Mouse (Mus musculus): Measurements from ENCODE around the gene Hydin. TPM values are rescaled to one million over a fixed set of nuclear protein-coding genes. Genes with fewer than 3 reads are reported as not detected.
"Not testable (repeated sequence)": the region's sequence is repeated elsewhere in the genome, so short reads cannot be mapped to it uniquely, and the experiment has no call there.

Gene Hydin
- 0.01 and 0.07 TPM in 2 replicates for polyA plus RNA-seq (2012; rRNA removed)

DNA sequence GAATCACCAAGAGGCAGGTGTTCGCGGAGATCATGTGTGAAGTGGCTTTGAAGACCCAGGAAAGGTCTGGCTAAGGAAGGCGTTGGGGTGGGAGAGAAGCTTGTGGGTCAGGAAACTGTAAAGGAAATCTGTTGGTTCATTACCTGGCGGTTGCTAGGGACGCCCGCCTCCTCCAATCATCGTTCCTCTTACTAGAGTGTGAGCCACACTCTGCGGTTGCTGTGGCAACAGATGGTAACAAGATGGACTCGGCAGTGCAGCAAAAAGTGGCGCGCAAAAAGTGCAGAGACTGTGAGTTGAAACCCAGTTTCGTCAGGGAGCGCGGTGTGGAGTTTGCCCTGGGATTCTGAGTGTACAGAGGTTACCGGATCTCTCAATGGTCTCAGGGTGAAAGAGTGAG, at the start of gene Hydin:
Gene Hydin (plus strand): TSS at position 237 of the 400 bp plus-strand sequence.
- no peak for DNase-seq (ENCODE audit: low spot score)

DNA sequence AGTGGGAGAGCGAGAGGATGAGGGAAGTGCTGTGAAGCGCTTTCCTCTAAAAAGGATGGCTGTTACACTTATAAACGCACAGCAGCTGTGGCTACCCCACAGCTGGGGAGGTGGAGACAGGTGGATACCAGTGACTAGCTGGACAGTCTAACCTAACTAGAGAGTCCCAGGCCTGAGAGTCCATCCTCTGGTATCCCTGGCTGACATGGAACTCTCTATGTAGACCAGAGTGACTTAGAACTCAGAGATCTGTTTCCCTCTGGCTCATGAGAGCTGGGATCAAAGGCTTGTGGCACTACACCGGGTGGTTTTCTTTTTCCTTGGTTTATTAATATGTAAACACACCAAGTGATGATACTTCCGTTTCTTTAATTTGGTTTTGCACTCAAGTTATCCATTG, 49.6 kb upstream of the Hydin start:
- DNase-seq (ENCODE audit: low spot score) = no peak

DNA sequence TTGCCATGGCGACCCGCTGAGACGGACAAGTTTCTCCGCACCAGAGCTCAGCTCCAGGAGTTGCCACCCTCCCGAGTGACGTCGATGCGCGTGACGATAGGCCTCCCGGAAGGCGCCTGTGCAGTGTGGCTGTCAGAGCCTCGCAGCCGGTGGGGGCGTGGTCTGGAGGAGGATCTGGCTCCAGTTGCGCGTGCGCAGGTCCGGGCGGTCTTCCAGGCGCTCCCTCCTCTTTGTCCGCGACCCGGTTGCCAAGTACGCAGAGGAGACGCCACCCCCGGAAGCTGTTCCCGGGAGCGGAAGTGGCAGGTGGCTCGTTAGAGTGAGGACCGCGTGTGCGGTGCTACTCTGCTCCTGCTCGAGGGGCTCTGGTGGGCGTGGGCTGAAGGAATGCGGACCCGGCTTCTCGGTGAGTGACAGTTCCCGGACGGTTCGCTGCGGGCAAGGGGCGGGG, 49.1 kb upstream of the Hydin start:
- peak; percentile 96 for DNase-seq (ENCODE audit: low spot score)

DNA sequence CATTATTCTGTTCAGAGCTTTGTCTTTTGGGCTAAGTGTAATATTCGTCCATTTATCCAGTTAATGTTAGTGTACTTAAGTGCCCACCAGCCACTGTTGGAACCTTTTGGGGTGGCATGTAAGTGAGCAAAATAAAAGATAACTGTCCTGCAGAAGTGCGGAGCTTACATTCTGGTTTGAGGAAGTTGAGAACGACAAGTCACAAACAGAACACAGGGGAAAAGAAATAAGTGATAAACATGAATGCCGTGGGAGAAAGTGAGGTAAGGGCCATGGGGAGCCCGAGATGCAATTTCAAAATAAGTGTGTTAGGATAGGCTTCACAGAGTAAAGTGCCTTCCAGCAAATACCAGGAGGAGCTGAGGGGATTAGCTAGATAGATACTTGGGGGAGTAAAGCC, 48.3 kb upstream of the Hydin start:
- no peak for DNase-seq (ENCODE audit: low spot score)

DNA sequence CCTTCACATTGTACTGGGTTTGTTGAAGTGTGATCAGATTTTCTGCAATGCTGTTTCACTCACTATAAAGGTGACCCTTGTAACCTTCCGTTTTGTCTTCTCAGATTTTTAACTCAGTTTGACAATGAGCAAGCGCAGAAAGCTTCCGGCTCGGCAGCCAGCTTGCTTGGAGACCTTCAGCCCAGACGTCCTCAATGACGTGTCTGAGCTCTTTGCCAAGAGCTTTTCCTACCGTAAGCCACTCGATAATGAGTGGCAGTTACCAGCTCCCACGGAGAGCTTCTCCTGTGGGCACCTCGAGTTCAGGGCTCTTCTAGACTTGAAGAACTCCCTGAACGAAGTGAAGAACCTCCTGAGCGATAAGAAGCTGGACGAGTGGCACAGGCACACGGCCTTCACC, 45.8 kb upstream of the Hydin start:
- DNase-seq (ENCODE audit: low spot score) = no peak

DNA sequence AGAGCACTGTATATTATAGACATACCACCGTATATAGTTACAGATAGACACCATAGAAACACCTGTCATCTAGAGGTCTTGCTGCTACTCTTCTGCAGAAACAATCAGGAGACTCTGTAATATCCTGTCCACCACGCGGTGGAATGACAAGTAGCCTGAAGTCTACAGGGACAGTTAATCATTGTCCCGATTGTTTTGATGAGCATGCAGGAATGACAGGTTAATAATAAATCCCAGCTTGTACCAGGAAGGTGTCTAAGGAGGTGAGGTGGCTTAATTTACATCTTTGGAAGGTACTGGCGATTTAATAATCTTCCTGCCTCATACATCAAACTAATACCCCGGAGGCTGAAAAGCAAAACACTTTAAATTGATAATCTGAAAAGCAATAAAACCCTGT, 36.0 kb upstream of the Hydin start:
- DNase-seq (ENCODE audit: low spot score) = no peak

DNA sequence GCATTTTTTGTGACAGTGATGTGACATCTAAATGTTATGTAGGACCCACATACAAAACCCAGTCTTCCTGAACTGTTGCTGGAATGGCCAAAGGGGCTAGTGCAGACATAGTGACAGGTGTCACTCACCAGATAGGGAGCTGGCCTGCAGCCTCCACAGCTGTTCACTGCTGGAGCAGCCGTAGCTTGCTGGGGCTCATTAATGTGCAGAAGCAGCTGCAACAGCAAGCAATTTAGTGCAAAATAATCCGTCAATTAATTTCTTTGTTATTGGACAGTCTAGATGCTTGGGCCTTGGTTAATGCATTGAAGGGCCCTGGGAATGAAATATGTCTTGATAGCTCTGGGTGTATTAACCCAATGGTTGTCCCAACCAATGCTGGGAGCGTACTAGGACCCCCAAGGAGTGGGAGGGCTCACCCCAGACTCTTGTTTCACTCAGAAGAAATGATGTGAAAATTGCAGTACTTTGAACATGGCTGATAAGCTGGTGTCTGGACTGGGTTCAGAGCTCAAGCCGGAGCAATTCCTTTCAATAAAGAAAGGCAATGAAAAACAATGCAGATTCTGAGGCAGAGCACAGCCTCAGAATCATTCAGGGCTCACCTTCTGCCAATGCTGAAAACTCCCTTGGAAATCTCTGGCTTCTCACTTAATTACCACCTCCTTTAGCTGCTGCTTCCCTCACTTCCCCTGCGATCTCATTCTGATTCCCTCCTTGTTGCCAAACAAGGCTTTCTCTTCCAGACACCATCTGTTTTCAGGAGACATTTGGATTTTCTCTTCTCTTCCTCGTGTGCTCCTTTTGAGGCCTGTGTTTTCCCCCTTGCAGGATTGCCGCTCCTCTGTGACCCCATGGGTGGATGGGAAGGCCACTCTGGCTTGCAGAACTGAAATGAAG, 24.2 kb upstream of the Hydin start:
- no peak for DNase-seq (ENCODE audit: low spot score)

DNA sequence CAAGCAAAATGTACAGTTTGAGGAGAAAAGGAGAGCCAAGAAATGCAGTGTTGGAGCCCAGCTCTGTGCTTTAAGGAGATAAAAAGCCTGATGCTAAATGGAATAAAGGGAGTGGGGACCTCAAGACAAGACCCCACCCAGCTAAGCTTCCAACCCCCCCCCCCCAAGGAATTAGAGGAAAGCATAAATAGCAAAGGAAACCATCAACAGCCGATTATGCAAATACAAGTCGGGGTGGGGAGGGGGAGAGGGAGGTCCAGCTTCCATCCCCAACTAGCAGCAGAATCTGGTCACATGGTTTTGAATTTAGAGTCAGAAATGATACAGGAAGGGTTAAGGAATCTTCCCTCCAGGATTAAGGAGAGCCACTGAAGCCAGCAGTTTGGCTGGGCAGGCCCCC, 22.2 kb upstream of the Hydin start:
- DNase-seq (ENCODE audit: low spot score) = no peak

DNA sequence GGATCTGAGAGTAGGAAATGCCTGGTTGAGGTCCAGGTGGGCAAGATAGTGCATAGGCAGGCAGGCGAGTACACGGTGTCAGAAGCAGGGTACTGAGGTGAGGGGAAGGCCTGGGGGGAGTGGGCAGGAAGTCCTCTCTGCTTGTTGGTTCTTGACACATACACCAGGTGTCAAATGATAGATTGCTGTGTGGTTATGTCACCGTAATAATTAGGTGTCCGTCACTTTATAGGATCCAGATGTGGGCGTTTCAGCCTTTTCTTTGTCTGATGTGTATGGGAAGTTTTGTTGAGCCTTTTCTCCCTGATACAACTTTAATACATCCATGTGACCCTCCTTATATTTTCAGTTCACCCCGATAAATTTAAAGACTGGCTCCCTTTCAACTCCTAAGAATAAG, 19.5 kb upstream of the Hydin start:
- no peak for DNase-seq (ENCODE audit: low spot score)

DNA sequence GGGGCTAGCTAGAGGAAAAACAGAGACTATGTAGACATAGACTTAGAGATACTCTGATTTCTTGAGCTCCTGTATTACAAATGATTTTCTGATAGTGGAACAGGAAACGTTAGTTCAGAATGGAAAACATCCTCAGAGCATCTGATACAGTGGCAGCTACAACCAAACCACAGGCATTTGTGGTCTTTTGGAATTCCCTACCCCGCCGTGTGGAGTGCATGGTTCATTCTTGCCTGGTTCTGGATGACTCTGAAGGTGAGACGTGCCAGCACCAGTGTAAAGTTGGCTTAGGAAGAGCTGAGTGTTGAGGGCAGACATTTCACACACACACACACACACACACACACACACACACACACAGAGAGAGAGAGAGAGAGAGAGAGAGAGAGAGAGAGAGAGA, 12.8 kb upstream of the Hydin start:
- DNase-seq (ENCODE audit: low spot score) = no peak

DNA sequence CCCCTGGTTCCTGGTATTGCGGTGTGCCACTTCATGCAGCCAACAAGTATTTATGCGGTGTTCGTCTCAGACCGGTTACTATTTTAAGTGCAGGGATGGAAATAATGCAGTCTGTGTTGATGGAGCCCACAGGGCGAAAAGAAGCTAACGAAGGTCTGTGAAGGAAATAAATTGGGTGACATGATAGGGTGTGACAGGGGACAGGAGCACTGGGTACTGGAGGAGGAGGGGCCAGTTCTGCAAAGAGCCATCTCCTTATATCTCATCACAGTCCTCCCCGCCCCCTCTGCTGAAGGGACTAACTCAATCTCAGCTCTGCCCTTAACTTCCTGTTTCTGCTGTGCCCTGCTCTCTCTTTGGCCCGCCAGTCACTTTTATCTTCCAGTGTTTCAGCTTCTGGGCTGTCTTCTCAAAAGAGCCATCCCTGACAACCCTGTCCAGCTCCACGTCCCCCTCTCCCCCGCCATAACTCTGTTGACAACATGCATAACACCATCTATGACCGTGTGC, 926 bp upstream of the Hydin start:
- DNase-seq (ENCODE audit: low spot score) = no peak

DNA sequence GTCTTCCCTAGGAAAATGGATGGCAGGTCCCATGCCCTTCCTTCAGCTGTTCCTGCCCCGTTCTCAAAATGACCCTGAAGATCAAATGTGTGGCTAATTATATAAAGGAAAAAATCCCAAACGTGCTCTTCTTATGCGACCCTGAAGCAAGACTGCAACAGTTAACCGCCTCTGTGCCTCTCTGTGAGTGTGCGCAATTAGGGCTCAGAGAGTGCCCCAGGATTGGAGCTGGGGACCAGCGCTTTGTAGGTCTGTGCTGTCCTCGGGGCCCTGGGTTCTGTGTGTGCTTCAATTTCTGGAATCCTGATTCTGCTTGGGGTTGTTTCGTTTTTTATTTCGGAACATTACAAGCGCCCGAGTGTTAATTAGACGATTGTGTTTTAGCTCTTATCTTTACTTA, 491 bp downstream of the Hydin start:
- DNase-seq (ENCODE audit: low spot score) = no peak

DNA sequence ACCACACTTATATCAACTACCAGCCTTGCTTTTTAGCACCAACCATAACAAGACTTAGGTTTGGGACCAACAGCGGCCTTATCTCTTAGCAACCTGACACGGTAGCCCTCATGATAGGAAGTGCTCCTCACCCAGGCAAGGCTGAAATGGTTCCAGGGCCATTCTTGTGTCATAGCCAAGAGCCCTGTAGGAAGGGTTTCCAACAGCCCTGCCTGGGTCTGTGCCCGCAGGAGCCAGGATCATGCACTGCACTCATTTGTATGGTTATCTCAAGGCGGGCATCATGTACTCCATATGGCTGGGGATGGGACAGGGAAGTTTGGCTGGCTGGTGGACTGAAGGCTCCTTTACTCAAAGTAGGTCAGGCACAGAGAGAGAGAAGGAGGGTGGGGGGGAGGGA, 3.9 kb downstream of the Hydin start:
- DNase-seq (ENCODE audit: low spot score) = no peak

DNA sequence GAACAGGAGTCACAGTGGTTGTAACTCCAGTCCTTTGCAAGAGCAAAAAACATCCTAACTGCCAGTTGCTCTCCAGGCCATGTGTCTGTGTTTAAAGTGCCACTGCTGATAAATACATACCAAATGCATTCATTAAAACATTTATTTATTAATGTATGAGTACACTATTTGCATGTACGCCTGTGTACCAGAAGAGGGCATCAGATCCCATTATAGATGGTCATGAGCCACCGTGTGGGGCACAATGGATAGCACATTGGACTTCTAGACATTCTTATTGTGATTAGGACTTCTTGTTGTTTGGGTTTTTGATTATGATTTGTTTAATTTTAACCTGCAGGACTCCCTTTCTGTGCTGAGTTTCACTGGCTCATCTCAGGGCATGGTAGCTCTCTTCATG, 6.6 kb downstream of the Hydin start:
- no peak for DNase-seq (ENCODE audit: low spot score)

DNA sequence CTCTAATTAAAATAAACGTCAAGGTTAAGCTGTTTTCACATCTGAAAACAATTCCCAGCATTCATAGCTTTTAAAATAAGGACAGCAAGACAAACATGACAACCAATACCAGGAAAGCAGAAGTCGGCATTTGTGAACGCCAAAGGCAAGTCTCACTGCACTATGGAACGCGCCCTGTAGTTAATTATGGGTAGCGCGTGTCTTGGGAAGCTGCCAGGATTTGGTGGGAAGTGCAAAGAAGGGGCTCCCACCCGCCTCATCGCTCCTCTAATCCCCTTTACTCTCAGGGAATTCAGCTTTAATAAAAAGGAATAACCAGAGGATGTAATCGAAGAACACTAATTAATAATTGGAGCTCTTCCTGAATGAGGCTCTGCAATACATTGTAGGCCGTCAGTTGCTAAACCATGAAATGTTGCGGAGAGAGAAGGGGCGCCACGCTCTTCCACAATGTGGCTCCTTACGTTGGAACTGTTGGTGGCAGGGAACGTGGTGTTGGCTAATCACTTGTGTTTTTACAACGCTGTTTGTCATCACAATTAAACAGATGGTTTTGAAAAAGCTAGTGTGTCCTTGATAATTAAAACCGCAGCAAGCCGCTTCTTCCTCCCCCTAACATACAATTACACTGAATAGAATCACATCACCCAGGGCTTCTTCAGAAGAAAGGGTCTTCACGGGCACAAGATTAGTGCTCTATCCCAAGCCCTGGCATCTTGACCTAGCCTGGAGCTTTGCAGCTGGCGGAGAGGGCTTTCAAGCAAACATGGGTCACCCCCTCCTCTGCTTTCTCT, 8.9 kb downstream of the Hydin start:
- no peak for DNase-seq (ENCODE audit: low spot score)

DNA sequence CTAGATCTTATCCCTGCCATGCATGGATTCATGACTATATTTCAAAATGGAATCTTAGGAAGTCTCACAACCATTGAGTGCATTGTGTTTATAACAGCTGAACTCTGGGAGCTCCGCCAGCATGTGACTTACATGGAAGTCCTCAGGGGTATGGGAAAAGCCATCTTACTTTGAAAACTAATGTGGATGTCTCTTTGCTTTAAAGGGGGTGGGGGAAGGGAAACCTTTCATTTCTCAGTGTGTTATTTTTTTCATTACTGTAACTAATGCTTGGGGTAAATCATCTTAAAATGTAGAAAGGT, 9.4 kb downstream of the Hydin start:
- DNase-seq (ENCODE audit: low spot score) = no peak

DNA sequence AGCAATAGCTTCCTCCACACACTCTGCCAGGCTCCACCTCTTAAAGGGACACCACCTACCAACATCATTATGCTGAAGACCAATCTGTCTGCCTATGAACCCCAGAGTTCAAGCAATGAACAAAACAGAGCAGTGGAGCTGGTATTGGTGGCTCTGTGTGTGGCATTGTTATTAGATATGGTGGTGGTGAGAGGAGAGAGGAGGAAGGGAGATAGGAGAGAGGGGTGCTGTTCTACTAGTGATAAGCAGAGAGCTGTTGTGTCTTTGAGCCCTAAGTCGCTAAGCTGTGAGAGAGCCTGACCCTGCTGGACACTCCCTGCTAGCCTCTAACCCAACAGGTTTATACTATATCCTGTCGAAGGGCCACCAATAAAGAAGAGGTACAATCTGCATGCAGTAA, 45.9 kb downstream of the Hydin start:
- DNase-seq (ENCODE audit: low spot score) = no peak

DNA sequence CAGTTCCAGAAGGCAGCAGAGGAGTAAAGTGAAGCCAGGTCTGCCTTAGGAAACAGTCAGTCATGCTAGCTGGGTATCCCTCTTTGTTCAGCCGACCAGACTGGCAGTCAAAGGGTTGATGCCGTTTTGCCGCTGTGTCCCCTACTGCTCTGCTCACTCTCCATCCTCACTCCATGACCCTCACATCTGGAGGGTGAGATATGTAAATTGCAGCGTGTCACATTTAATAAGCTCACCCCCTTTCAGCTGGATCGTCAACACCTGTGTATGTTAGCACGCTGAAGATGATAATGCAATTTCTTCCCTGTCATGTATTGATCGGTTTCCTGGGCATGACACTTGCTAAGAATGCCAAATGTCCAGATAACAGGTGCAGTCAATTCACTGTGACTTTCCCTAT, 49.0 kb downstream of the Hydin start:
- no peak for DNase-seq (ENCODE audit: low spot score)

DNA sequence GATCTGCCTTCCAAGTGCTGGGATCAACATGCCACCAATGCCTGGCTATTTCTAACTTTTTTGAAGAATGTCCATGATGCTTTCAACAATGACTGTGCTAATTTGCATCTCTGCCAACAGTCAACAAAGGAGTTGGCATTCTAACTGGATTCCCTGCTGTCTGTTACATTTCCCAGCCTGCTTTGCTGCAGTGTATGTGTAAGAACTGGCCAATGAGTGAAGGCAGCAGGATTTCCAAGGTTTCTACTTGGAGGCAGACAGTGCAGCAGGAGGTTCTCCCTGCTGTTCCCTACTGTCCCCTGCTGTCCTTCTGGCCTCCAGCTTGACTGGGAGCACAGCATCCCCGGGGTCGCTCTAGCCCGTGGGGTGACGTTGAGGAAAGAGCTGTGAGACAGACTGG, 52.8 kb downstream of the Hydin start:
- no peak for DNase-seq (ENCODE audit: low spot score)

DNA sequence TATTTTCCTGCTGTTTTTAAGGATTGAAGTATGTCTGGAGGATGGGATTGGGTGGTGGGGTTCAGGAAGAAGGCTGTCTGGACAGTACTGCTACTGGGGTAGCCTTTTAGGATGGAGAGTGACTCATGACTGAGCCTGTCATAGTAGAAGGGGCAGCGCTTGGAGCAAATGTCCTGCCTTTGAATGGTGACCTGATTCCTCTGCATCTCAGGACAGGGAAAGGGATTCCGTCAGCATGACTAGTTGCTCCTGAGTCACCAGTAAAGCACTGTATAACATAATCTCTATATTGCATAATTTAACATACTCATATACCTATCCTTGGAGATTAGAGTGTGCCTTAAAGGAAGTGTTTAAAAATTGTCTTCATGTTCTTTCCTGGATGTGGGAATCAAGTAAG, 54.7 kb downstream of the Hydin start:
- DNase-seq (ENCODE audit: low spot score) = no peak

DNA sequence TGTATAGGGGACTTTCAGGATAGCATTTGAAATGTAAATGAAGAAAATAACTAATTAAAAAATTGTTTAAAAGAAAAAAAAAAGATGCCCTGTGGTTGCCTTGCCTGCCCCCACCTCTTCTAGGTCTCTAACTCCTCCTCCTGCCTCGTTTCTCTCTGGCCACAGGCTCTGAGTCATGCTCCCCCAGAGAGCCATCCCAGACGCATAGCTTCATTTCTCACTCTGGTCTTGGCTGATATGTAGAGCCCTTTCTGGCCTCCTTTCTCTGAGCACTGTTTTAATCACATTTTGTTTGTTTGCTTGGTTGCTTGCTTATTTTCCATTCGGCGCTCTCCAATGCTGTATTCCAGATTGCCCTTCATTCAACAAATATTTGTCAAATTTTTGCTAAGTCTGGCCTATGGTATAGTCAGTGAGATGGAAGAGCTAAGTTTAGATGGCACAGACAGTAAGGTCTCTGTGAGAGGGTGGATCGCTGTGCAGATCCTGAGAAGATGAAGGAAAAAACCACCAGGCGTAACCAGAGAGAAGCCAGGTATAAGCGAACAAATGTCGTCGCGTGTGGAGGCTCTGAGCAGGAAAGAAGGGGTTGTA, 57.3 kb downstream of the Hydin start:
- DNase-seq (ENCODE audit: low spot score) = no peak

DNA sequence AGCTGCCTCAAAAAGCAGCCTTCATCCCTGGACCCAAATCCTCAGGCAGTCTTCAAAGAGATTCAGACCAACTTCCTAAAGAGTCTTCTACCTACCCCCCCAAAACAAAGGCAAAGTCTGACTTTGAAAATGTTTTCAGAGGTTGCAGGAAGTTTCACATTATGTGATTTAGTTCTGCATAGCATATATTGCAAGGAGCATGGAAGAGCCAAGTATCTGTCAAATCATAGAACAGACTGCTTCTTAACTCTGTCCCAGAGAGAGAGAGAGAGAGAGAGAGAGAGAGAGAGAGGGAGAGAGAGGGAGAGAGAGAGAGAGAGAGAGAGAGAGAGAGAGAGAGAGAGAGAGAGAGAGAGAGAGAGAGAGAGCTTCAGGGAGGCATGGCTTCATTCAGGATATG, 60.3 kb downstream of the Hydin start:
- DNase-seq (ENCODE audit: low spot score) = not testable (repeated sequence)

DNA sequence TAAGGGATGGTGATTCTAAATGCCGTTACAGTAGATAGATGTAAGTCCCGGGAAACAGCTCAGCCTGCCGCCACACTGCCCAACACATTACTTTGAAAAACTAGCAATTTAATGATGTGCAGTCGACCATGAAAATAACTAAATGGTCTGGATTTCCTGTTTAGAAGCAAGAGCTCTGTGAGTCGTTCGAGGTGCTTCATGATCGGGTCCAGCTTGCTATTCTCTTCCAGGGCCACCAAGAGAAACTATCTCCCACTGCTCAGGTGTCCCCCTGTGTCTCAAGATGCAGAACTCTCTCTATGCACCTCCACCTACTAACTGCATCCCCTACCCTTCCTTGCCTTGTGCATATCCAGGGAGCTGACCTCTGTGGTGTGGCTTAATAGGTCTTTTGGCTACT, 66.6 kb downstream of the Hydin start:
- DNase-seq (ENCODE audit: low spot score) = no peak

Measured in urinary bladder, adult 2 months (tissue).